Mouse (Mus musculus): ENCODE results near the gene Mboat2.

- TF ChIP-seq CTCF (IDR thresholded peaks at IDR 0.05) (no peak), EP300 (IDR thresholded peaks at IDR 0.05) (no peak)
Measured at GRCm38 (mm10) chr12:24831964-24832427, 1.3 kb downstream of the Mboat2 start.

Data from lung, postnatal 0 days (tissue).